In genomic region chr1:38456719-38457269, GRCm38 (mm10) we compare ENCODE assay signal across 22 mouse cellular contexts.
A peak's percentile ranks its signal among the peaks of the same experiment; 100 is the strongest.
DNase-seq lines count a peak whose midpoint lies in the region; ATAC-seq and TF ChIP-seq lines count a peak whose summit lies in the region.
"Had no signal": no experiment of that assay in that cellular context is flagged by ENCODE, and none has a peak within 500 bp of the region (broad histone marks: within the 10 kb centered on the region; RNA-seq: fewer than 3 reads in every experiment).

No protein-coding gene starts in this region.

- 35% methylated on average over 7 of the region's 7 CpGs for WGBS in heart, embryonic 12.5 days
- WGBS in kidney, embryonic 14.5 days, result 52% methylated on average over 7 of the region's 7 CpGs
- 64% methylated on average over 7 of the region's 7 CpGs for WGBS in neural tube, embryonic 13.5 days
- WGBS in hindbrain, postnatal 0 days, result 42% methylated on average over 7 of the region's 7 CpGs

- no peak for TF ChIP-seq CTCF in hindbrain, postnatal 0 days (IDR thresholded peaks at IDR 0.05; ENCODE audit: low read depth)

- no peak overlapping the region for H3K9ac ChIP-seq in heart, embryonic 12.5 days
- H3K9ac ChIP-seq in kidney, embryonic 14.5 days (ENCODE audit: low read depth, low read length), result no peak overlapping the region
- no peak overlapping the region for H3K9ac ChIP-seq in neural tube, embryonic 13.5 days
- H3K9ac ChIP-seq in hindbrain, postnatal 0 days (replicated peaks; ENCODE audit: low read length), result no peak overlapping the region
- H3K9ac ChIP-seq: embryonic facial prominence, embryonic 15.5 days; limb, embryonic 15.5 days; liver, embryonic 14.5 days; lung, embryonic 14.5 days had no signal

- H3K4me3 ChIP-seq in heart, embryonic 12.5 days, result no peak overlapping the region
- H3K4me3 ChIP-seq in kidney, embryonic 14.5 days (ENCODE audit: low read length), result no peak overlapping the region
- H3K4me3 ChIP-seq in neural tube, embryonic 13.5 days, result no peak overlapping the region
- H3K4me3 ChIP-seq in hindbrain, postnatal 0 days (ENCODE audit: low read length), result no peak overlapping the region
- H3K4me3 ChIP-seq: embryonic facial prominence, embryonic 15.5 days; limb, embryonic 15.5 days had no signal

- H3K4me1 ChIP-seq in heart, embryonic 12.5 days (replicated peaks), result peaks cover 23% of the 10 kb centered on the region
- H3K4me1 ChIP-seq in kidney, embryonic 14.5 days (ENCODE audit: control insufficient read depth, insufficient read depth, low read length), result peaks cover 21% of the 10 kb centered on the region
- peaks cover 38% of the 10 kb centered on the region for H3K4me1 ChIP-seq in neural tube, embryonic 13.5 days (replicated peaks)
- H3K4me1 ChIP-seq in hindbrain, postnatal 0 days (ENCODE audit: insufficient read depth, low read length), result peaks cover 9% of the 10 kb centered on the region; the same call in 1 of the 2 replicates
- H3K4me1 ChIP-seq: embryonic facial prominence, embryonic 15.5 days; limb, embryonic 15.5 days had no signal

- H3K9me3 ChIP-seq in heart, embryonic 12.5 days (replicated peaks), result no peaks in the 10 kb centered on the region
- H3K9me3 ChIP-seq in kidney, embryonic 14.5 days (ENCODE audit: control insufficient read depth, low read length), result no peaks in the 10 kb centered on the region
- no peaks in the 10 kb centered on the region for H3K9me3 ChIP-seq in neural tube, embryonic 13.5 days
- H3K9me3 ChIP-seq in hindbrain, postnatal 0 days (ENCODE audit: low read length), result no peaks in the 10 kb centered on the region
- H3K9me3 ChIP-seq: embryonic facial prominence, embryonic 15.5 days; G1E; limb, embryonic 15.5 days had no signal

- no peak for DNase-seq in heart, postnatal 4 days
- no peak for DNase-seq in kidney, adult 18-20 months
- DNase-seq in neural tube, embryonic 10.5 days (ENCODE audit: extremely low spot score, low spot score), result no peak
- no peak for DNase-seq in hindbrain, postnatal 0 days (ENCODE audit: low spot score)
- DNase-seq: adrenal gland, postnatal 36 days; B cell, adult 2 months; cerebellum, adult 9-10 months; gastrocnemius, postnatal 25 days; kidney, postnatal 10 days; left cerebral cortex, postnatal 4 days; lung, embryonic 14.5 days; lung, postnatal 4 days had no signal

- H3K36me3 ChIP-seq in heart, embryonic 12.5 days, result no peaks in the 10 kb centered on the region
- H3K36me3 ChIP-seq in kidney, embryonic 14.5 days (ENCODE audit: control insufficient read depth, insufficient read depth, low read length), result no peaks in the 10 kb centered on the region
- H3K36me3 ChIP-seq in neural tube, embryonic 13.5 days, result no peaks in the 10 kb centered on the region
- no peaks in the 10 kb centered on the region for H3K36me3 ChIP-seq in hindbrain, postnatal 0 days (ENCODE audit: insufficient read depth, low read length)
- H3K36me3 ChIP-seq: embryonic facial prominence, embryonic 15.5 days; G1E; limb, embryonic 15.5 days had no signal

- H3K27ac ChIP-seq in heart, embryonic 12.5 days (ENCODE audit: poor library complexity, severe bottlenecking), result peak overlapping the region; percentile 31
- H3K27ac ChIP-seq in kidney, embryonic 14.5 days (ENCODE audit: low read depth, low read length), result no peak overlapping the region
- H3K27ac ChIP-seq in neural tube, embryonic 13.5 days (replicated peaks), result 0 out of 2 replicates have a peak overlapping the region, but pooled peaks have one; percentile 18
- no peak overlapping the region for H3K27ac ChIP-seq in hindbrain, postnatal 0 days
- H3K27ac ChIP-seq: embryonic facial prominence, embryonic 15.5 days; limb, embryonic 15.5 days; liver, embryonic 14.5 days had no signal

- ATAC-seq in heart, embryonic 12.5 days (ENCODE audit: insufficient number of reproducible peaks, low FRiP score), result no peak
- peak; percentile 52 for ATAC-seq in kidney, embryonic 14.5 days (ENCODE audit: low FRiP score, low TSS enrichment)
- ATAC-seq in neural tube, embryonic 13.5 days (ENCODE audit: low read depth), result no peak
- peak; percentile 40; the same call in 1 of the 2 replicates for ATAC-seq in hindbrain, postnatal 0 days
- ATAC-seq: intestine, postnatal 0 days; Patski had no signal

- no peak overlapping the region for H3K4me2 ChIP-seq in heart, embryonic 12.5 days
- H3K4me2 ChIP-seq in kidney, embryonic 14.5 days (replicated peaks; ENCODE audit: low read depth, low read length), result no peak overlapping the region
- H3K4me2 ChIP-seq in neural tube, embryonic 13.5 days, result no peak overlapping the region
- H3K4me2 ChIP-seq in hindbrain, postnatal 0 days (ENCODE audit: low read depth, low read length), result no peak overlapping the region
- H3K4me2 ChIP-seq: embryonic facial prominence, embryonic 15.5 days; limb, embryonic 15.5 days; lung, embryonic 14.5 days had no signal

- H3K27me3 ChIP-seq in heart, embryonic 12.5 days (replicated peaks), result no peaks in the 10 kb centered on the region
- no peaks in the 10 kb centered on the region for H3K27me3 ChIP-seq in kidney, embryonic 14.5 days (ENCODE audit: control insufficient read depth, insufficient read depth, low read length)
- H3K27me3 ChIP-seq in neural tube, embryonic 13.5 days, result no peaks in the 10 kb centered on the region
- H3K27me3 ChIP-seq in hindbrain, postnatal 0 days (ENCODE audit: insufficient read depth, low read length), result no peaks in the 10 kb centered on the region
- H3K27me3 ChIP-seq: CH12.LX; embryonic facial prominence, embryonic 15.5 days; limb, embryonic 15.5 days had no signal

Comparison
In these comparisons a context has a peak if more than half of its experiments do, and no peak if none do; other contexts are left out.
1. ATAC-seq: peak in kidney, embryonic 14.5 days (single experiment) and hindbrain, postnatal 0 days (single experiment); none in heart, embryonic 12.5 days (single experiment) and neural tube, embryonic 13.5 days (single experiment).
2. H3K27ac ChIP-seq: peak in heart, embryonic 12.5 days (single experiment) and neural tube, embryonic 13.5 days (single experiment); none in kidney, embryonic 14.5 days (single experiment) and hindbrain, postnatal 0 days (single experiment).